Mouse (Mus musculus) neural tube, embryonic 12.5 days (tissue): ENCODE results near the gene Hrh3. TPM values are rescaled to one million over a fixed set of nuclear protein-coding genes. Genes with fewer than 3 reads are reported as not detected.

Experiments used
- ATAC-seq: fragments of 200-750 bp; cut with Nextera tagmentation; 2 replicates; pipeline ENCODE4 v1.8.0; 2017; ENCODE audit warnings: low read depth, mild to moderate bottlenecking, moderate TSS enrichment, moderate library complexity; ENCODE audit not compliant: low FRiP score
- H3K27ac ChIP-seq: fragments of 300-500 bp; sonication (generic); 2 replicates; pipeline ENCODE4 v1.5.1; 2016
- H3K27me3 ChIP-seq: fragments of 300-500 bp; sonication (generic); replicated peaks from 2 replicates; pipeline ENCODE4 v1.6.1; 2016; ENCODE audit warnings: mild to moderate bottlenecking
- H3K36me3 ChIP-seq: fragments of 300-500 bp; sonication (generic); 2 replicates; pipeline ENCODE4 v1.6.1; 2016; ENCODE audit warnings: mild to moderate bottlenecking
- H3K4me1 ChIP-seq: fragments of 300-500 bp; sonication (generic); 2 replicates; pipeline ENCODE4 v1.6.1; 2016
- H3K4me2 ChIP-seq: fragments of 300-500 bp; sonication (generic); replicated peaks from 2 replicates; pipeline ENCODE4 v1.6.1; 2016; ENCODE audit warnings: mild to moderate bottlenecking
- H3K4me3 ChIP-seq: fragments of 300-500 bp; sonication (generic); 2 replicates; pipeline ENCODE4 v1.5.1; 2016
- H3K9ac ChIP-seq: fragments of 300-500 bp; sonication (generic); 2 replicates; pipeline ENCODE4 v1.6.1; 2016; ENCODE audit warnings: mild to moderate bottlenecking
- H3K9me3 ChIP-seq: fragments of 300-500 bp; sonication (generic); 2 replicates; pipeline ENCODE4 v1.6.1; 2016; ENCODE audit warnings: mild to moderate bottlenecking
- WGBS: fragments of 180-500 bp; shearing (Covaris S2); methylation state at CpG from one replicate; pipeline ENCODE4 v1.1.7; 2016; 5-methylcytosine and 5-hydroxymethylcytosine counted together
- polyA plus RNA-seq: library from polyadenylated mRNA; unstranded; fragments of >200 nt; fragmentation: Nextera tagmentation; extraction: Ambion mirVana; gene quantifications from 2 replicates; pipeline ENCODE4 v1.2.1, GENCODE M21; 2016

Hrh3 gene
- 2.8 and 3.4 TPM in 2 replicates for polyA plus RNA-seq

DNA sequence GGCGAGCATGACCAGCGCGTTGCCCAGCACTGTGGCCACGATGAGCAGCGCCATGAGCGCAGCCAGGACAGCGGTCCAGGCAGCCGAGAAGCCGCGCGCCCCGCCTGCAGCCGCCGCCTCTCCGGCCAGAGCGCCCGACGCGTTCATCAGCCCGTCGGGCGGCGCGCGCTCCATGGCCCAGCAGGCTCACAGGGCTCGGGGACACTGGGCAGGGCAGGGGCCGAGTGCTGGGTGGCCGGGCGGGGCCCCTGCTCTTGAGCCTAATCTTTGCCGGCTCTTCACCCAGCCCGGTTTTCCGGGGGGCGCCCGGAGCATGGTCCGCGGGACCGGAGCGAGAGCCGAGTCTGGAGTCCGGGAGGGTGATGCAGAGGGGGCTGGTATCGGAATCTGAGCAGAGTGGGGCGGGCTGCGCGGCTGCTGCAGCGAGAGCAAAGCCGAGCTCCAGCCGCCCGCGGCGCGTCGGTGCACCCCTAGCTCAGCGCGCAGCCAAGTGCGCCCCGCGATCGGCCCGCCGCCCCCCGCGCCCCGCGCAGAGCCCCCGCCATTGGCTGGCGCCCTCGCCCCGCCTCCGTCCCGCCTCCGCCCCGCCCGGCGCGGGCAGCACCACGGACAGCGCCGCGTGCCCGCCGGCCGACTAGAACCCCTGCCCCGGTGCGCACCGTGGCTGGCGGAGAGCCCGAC lies at the start of gene Hrh3:
Hrh3 (minus strand) TSS at position 511 of the 681 bp plus-strand sequence.
- H3K27me3 ChIP-seq: peaks cover 67% of the 10 kb centered on the region
- peak within 1 kb of the TSS; percentile 61 for H3K4me3 ChIP-seq
- ATAC-seq: peak; percentile 63
- no peaks in the 10 kb centered on the region for H3K36me3 ChIP-seq
- H3K9me3 ChIP-seq: no peaks in the 10 kb centered on the region
- peak within 1 kb of the TSS; percentile 98 for H3K4me2 ChIP-seq
- H3K9ac ChIP-seq: peak within 1 kb of the TSS; percentile 62
- H3K27ac ChIP-seq: no peak within 1 kb of the TSS
- peaks cover 45% of the 10 kb centered on the region for H3K4me1 ChIP-seq
- WGBS: under 1% methylated on average over 63 of the region's 87 CpGs

DNA sequence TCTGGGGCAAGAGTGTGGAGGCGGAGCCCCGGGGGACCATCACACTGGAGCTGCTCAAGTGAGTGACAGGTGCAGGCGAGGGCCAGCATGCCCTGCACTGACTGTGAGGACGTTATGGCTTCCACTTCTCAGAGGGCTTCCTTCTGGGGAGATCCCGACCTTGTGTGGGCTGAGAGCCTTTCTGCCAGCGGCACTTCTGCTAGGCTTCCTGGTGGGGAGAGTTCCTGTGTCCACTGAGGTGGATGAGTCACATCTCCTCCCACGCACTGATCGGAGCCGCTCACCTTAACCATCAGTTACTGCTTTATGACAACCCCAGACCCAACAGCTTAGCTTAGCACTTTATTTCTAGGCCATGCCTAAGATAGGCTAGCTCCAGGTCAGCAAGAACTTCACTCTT lies 44.3 kb upstream of the Hrh3 start:
- Histone ChIP-seq H3K36me3 (peaks cover 77% of the 10 kb centered on the region), H3K9me3 (no peaks in the 10 kb centered on the region), H3K4me1 (no peaks in the 10 kb centered on the region), H3K27ac (no peak overlapping the region), H3K9ac (no peak overlapping the region), H3K27me3 (no peaks in the 10 kb centered on the region), H3K4me3 (no peak overlapping the region), H3K4me2 (no peak overlapping the region)
- WGBS: 89% methylated on average over 9 of the region's 9 CpGs
- no peak for ATAC-seq

DNA sequence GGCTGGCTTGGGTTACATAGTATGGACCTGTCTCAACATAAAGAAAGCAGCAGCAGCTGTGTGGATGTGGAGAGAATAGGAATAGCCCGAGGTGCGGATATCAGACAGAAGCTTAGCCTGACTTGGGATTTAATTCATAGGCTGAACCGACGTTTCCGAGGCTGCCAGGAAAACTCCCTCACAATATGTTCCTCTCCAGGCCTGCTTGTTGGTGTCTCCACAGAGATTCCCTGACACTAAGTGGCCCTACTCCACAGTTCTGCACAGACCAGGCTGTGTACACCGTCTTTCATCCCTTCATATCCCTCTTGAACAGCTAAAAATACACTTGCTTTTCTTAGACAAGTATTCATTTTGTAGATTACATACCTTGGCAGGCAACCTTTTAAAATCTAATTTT lies 43.1 kb upstream of the Hrh3 start:
- 89% methylated on average over 6 of the region's 6 CpGs for WGBS
- no peaks in the 10 kb centered on the region for H3K27me3 ChIP-seq

DNA sequence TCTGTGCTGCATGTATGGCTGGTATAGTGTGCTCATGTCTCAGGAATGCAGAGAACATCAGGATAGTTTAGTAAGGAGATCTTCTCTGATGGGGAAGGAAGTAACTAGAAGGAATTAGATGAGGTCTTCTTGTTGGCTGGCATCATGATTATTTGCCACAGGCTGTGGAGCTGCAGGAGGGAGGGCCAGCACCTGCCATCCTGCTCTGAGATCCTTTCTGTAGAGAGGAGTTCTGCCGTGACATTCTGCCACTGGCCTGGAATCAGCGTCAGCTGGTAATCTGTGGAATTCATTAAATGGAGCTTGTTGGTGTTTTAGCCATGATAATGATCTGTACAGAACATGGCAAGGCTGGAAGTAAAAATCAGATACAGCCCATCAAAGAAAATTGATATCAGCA lies 41.8 kb upstream of the Hrh3 start:
- no peak for ATAC-seq
- no peaks in the 10 kb centered on the region for H3K27me3 ChIP-seq
- WGBS: 89% methylated on average over 2 of the region's 2 CpGs
- no peak overlapping the region for H3K27ac ChIP-seq
- peaks cover 64% of the 10 kb centered on the region for H3K36me3 ChIP-seq
- no peak overlapping the region for H3K4me2 ChIP-seq
- no peak overlapping the region for H3K4me3 ChIP-seq
- no peaks in the 10 kb centered on the region for H3K4me1 ChIP-seq
- H3K9ac ChIP-seq: 0 out of 2 replicates have a peak overlapping the region, but pooled peaks have one; percentile 13
- H3K9me3 ChIP-seq: no peaks in the 10 kb centered on the region

More for the DNA sequence above, 43.1 kb upstream of the Hrh3 start:
- no peak overlapping the region for H3K4me2 ChIP-seq
- H3K4me3 ChIP-seq: no peak overlapping the region
- H3K4me1 ChIP-seq: no peaks in the 10 kb centered on the region
- peaks cover 67% of the 10 kb centered on the region for H3K36me3 ChIP-seq
- no peak overlapping the region for H3K27ac ChIP-seq
- H3K9ac ChIP-seq: no peak overlapping the region
- no peak for ATAC-seq
- H3K9me3 ChIP-seq: no peaks in the 10 kb centered on the region

DNA sequence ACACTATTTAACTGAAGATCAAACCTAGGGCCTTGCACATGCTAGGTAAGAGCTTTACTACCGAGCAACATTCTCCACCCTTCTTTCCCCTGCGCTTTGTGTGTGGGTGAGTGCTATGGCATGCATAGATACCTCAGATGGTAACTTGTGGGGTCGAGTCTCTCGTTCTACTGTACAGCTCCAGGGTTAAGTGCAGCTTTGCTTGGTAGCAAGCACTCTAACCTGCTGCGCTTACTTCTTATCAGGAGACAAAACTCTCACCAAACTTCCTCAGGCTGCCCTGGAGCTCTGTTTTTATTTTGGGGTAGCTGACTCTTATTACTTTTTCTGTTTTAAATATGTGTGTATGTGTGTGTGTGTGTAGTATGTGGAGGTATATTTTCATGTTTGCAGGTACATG lies 31.1 kb upstream of the Hrh3 start:
- Histone ChIP-seq H3K4me3 (no peak overlapping the region), H3K9ac (no peak overlapping the region), H3K27ac (no peak overlapping the region), H3K36me3 (peaks cover 25% of the 10 kb centered on the region), H3K4me2 (no peak overlapping the region), H3K4me1 (no peaks in the 10 kb centered on the region; the same call in 1 of the 2 replicates), H3K27me3 (no peaks in the 10 kb centered on the region), H3K9me3 (no peaks in the 10 kb centered on the region)
- ATAC-seq: no peak
- WGBS: 83% methylated on average over 5 of the region's 5 CpGs

DNA sequence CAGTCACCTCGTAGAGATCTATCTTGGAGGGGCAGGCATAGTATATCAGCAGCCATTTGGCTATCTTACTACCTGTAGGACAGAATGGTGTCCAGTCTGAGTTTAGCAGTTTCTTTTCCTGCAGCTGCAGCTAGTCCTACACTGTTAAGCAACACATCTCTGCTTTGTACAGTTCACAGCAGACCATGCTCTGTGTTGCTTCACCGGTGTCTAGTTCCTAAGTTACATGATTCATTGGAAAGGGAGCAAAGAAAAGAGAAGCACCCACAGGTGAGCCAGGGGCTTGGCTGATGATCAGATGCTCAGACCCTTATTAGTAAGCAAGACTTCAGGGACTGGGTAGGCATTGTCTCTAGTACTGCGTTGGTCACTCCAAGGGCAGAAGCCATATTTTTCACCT lies 29.6 kb upstream of the Hrh3 start:
- WGBS: 88% methylated on average over 3 of the region's 3 CpGs
- H3K4me3 ChIP-seq: no peak overlapping the region
- H3K9ac ChIP-seq: no peak overlapping the region
- peaks cover 14% of the 10 kb centered on the region for H3K36me3 ChIP-seq
- no peak overlapping the region for H3K27ac ChIP-seq
- H3K9me3 ChIP-seq: no peaks in the 10 kb centered on the region
- no peak for ATAC-seq
- no peaks in the 10 kb centered on the region for H3K27me3 ChIP-seq
- no peak overlapping the region for H3K4me2 ChIP-seq
- H3K4me1 ChIP-seq: no peaks in the 10 kb centered on the region; the same call in 1 of the 2 replicates

DNA sequence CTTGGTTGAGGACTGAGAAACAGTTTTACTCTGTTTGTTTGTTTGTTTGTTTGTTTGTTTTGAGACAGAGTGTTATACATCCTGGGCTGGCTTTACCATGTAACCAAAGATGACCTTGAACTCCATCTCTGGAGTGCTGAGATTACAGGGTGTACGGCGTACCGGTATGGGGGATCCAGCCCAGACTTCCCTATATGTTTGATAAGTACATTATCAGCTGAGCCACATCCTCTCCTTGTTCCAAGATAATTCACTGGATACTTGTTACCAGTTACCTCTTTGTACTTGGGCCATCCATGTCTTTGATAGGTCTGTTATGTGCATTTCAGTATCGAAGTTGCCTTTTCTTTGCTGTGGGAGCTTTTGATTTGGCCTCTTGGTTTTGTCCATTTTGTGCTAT lies 28.9 kb upstream of the Hrh3 start:
- Histone ChIP-seq H3K9me3 (no peaks in the 10 kb centered on the region), H3K27me3 (no peaks in the 10 kb centered on the region), H3K4me1 (no peaks in the 10 kb centered on the region; the same call in 1 of the 2 replicates), H3K4me2 (no peak overlapping the region), H3K27ac (no peak overlapping the region), H3K4me3 (no peak overlapping the region), H3K9ac (no peak overlapping the region), H3K36me3 (peaks cover 7% of the 10 kb centered on the region)
- WGBS: 94% methylated on average over 4 of the region's 4 CpGs
- no peak for ATAC-seq

DNA sequence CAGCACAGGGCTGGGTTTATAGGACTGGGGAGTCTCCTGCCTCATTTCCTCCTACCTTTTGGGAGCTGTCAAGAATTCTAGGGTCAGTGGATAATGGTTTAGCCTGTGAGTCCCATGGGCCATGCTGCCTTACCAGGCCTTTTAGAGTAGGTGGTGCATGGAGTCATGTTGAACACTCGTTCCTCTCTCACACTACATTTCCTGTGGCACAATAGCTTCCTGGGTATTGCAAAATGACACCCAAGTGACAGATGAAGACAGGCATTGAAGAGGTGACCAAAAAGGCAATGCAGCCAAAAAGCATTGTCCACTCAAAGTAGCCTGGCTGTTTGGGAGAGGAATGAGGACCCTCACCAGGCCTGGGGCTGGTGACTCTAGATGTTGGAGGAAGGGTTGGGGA lies 23.4 kb upstream of the Hrh3 start:
- H3K36me3 ChIP-seq: peaks cover 11% of the 10 kb centered on the region
- no peak overlapping the region for H3K4me3 ChIP-seq
- H3K9ac ChIP-seq: no peak overlapping the region
- WGBS: 61% methylated on average over 1 of the region's 1 CpGs
- H3K9me3 ChIP-seq: peaks cover 4% of the 10 kb centered on the region; the same call in 1 of the 2 replicates
- no peaks in the 10 kb centered on the region for H3K27me3 ChIP-seq
- no peak overlapping the region for H3K27ac ChIP-seq
- H3K4me2 ChIP-seq: no peak overlapping the region
- H3K4me1 ChIP-seq: peaks cover 20% of the 10 kb centered on the region
- no peak for ATAC-seq

DNA sequence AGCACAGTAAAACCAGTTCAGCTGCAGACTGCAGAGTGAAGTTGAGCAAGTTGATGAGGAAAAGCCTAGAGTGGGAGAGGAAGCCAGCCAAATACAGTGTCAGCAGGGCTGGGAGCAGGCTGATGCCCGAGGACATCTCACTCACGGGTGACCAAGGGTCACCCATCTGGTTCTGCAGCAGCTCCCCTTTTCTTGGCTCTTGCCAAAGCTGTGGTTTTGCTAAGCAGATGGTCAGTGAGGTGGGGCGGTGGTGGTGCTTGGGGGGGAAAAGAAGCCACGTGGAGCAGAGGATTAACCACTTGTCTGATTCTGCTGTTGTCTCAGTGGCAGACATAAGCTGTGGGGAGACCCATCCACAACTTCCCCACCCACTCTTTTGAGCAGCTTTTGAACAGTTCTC lies 21.9 kb upstream of the Hrh3 start:
- peaks cover 20% of the 10 kb centered on the region for H3K4me1 ChIP-seq

DNA sequence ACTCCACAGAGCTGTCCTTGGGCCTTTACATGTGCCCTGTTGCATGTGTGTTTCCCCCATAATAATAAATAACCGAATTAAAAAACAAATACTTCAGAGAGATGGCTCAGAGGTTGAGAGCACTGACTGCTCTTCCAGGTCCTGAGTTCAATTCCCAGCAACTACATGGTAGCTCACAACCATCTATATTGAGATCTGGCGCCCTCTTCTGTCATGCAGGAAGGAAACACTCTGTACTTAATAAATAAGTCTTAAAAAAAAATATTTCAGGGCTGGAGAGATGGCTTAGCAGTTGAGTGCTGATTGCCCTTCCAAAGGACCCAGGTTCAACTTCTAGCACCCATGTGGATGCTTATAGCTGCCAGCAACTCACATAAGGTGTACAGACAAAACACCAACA lies 19.9 kb upstream of the Hrh3 start:
- Histone ChIP-seq H3K36me3 (peaks cover 11% of the 10 kb centered on the region), H3K9ac (no peak overlapping the region), H3K4me2 (no peak overlapping the region), H3K4me3 (no peak overlapping the region), H3K9me3 (peaks cover 4% of the 10 kb centered on the region; the same call in 1 of the 2 replicates), H3K27me3 (no peaks in the 10 kb centered on the region), H3K4me1 (peaks cover 29% of the 10 kb centered on the region), H3K27ac (no peak overlapping the region)
- no peak for ATAC-seq
- 87% methylated on average over 2 of the region's 2 CpGs for WGBS

More for the DNA sequence above, 21.9 kb upstream of the Hrh3 start:
- Histone ChIP-seq H3K36me3 (peaks cover 11% of the 10 kb centered on the region), H3K9me3 (peaks cover 4% of the 10 kb centered on the region; the same call in 1 of the 2 replicates), H3K4me3 (no peak overlapping the region), H3K27me3 (no peaks in the 10 kb centered on the region), H3K9ac (no peak overlapping the region), H3K4me2 (no peak overlapping the region), H3K27ac (no peak overlapping the region)
- no peak for ATAC-seq
- 25% methylated on average over 4 of the region's 4 CpGs for WGBS

DNA sequence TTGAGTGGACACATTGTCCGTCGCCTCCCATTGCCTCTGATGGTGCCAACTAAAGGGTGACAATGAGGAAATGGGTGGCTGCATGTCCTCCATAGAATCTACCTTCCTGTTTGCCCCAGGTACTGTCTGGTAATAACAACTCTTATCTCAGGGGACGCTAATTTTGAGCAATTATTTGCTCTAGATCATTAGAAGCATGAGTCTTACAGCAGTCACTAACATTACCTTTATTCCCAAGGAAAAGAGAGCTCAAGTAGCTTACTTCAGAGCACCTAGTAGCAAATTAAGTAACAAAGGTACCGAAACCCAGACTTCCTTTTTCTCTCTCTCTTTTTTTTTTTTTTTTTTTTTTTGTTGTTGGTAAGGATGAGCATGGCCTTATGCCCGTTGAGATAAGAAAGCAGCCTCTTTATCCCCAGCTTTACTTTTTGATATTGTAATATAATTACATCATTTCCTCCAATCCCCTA lies 16.0 kb upstream of the Hrh3 start:
- Histone ChIP-seq H3K4me1 (peaks cover 33% of the 10 kb centered on the region), H3K36me3 (peaks cover 11% of the 10 kb centered on the region), H3K9ac (peak overlapping the region; percentile 74), H3K4me3 (peak overlapping the region; percentile 70), H3K27ac (no peak overlapping the region), H3K27me3 (no peaks in the 10 kb centered on the region), H3K9me3 (peaks cover 4% of the 10 kb centered on the region; the same call in 1 of the 2 replicates), H3K4me2 (peak overlapping the region; percentile 95)
- 78% methylated on average over 5 of the region's 5 CpGs for WGBS
- ATAC-seq: no peak

DNA sequence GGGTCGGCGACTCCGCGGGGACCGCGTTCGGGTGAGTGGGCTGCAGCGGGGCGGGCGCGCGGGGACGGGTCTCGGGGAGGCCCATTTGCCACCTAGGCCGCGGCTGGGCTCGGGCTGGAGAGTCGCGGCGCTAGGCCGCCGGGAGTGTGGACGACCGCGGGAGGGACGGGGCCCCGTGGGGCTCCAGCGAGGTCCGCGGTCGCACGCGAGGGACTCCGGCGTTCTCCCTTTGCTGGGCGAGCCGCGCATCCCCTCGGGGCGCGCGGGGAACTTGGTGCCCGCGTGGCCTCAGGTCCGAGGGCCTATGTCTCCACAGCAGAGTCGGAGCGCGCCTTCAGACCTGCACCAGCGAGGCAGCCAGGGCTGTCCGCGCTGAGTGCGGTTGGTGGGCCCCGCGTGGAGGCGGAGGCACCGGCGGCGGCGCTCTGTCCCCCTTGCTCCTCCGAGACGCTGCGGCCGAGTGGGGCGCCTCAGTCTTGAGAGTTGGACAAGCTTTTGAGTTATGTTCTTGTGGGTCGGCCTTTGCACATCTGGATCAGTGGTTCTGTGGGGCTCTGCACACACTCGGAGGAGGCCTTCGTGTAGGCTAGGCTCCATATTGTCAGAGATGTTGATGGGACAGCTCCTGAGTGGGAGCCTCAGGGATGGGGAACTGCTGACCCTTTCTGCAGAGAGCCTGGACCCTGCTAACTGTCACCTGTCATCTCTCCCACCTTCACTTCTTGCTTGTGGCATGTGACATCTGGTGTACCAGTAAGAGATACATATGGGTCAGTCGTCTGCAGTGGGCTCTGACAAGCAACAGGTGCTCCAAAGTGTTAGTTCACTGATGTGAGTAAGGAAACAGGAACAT lies 15.4 kb upstream of the Hrh3 start:
- H3K36me3 ChIP-seq: peaks cover 11% of the 10 kb centered on the region
- peaks cover 4% of the 10 kb centered on the region; the same call in 1 of the 2 replicates for H3K9me3 ChIP-seq
- H3K27ac ChIP-seq: peak overlapping the region; percentile 47; the same call in 1 of the 2 replicates
- WGBS: 1% methylated on average over 62 of the region's 68 CpGs
- peaks cover 36% of the 10 kb centered on the region for H3K4me1 ChIP-seq
- no peaks in the 10 kb centered on the region for H3K27me3 ChIP-seq
- peak; percentile 26 for ATAC-seq
- peak overlapping the region; percentile 74 for H3K9ac ChIP-seq
- peak overlapping the region; percentile 95 for H3K4me2 ChIP-seq
- peak overlapping the region; percentile 70 for H3K4me3 ChIP-seq
